Mouse (Mus musculus) thymus, postnatal 10 days (tissue): ENCODE results near the gene Slc22a13.
"Not testable (repeated sequence)": the region's sequence is repeated elsewhere in the genome, so short reads cannot be mapped to it uniquely, and the experiment has no call there.

Experiments used
- DNase-seq, 2 experiments: peaks; one replicate each; pipeline ENCODE4 v3.0.0; 2021; ENCODE audit warnings: low spot score in 2 of 2

Slc22a13 gene

GRCm38 (mm10) chr9:119208998-119209397, at the start of gene Slc22a13:
TSS of gene Slc22a13 (minus strand) at chr9:119209098.
- DNase-seq = no peak

- no peak for DNase-seq
Measured at GRCm38 (mm10) chr9:119258128-119258527, 49.2 kb upstream of the Slc22a13 start.

GRCm38 (mm10) chr9:119256161-119256560, 47.3 kb upstream of the Slc22a13 start:
- DNase-seq = no peak

GRCm38 (mm10) chr9:119255096-119255495, 46.2 kb upstream of the Slc22a13 start:
- no peak for DNase-seq

- DNase-seq = no peak
Measured at GRCm38 (mm10) chr9:119254187-119254586, 45.3 kb upstream of the Slc22a13 start.

- no peak for DNase-seq
Measured at GRCm38 (mm10) chr9:119247996-119248395, 39.1 kb upstream of the Slc22a13 start.

GRCm38 (mm10) chr9:119246826-119247225, 37.9 kb upstream of the Slc22a13 start:
- no peak for DNase-seq

GRCm38 (mm10) chr9:119243981-119244380, 35.1 kb upstream of the Slc22a13 start:
- no peak for DNase-seq

- DNase-seq = no peak
Measured at GRCm38 (mm10) chr9:119241169-119241865, 32.4 kb upstream of the Slc22a13 start.

- no peak for DNase-seq
Measured at GRCm38 (mm10) chr9:119240286-119240997, 31.5 kb upstream of the Slc22a13 start.

GRCm38 (mm10) chr9:119239274-119239673, 30.4 kb upstream of the Slc22a13 start:
- no peak for DNase-seq

- no peak for DNase-seq
Measured at GRCm38 (mm10) chr9:119238796-119239195, 29.9 kb upstream of the Slc22a13 start.

GRCm38 (mm10) chr9:119231552-119231951, 22.7 kb upstream of the Slc22a13 start:
- no peak for DNase-seq

GRCm38 (mm10) chr9:119230829-119231228, 21.9 kb upstream of the Slc22a13 start:
- no peak for DNase-seq

GRCm38 (mm10) chr9:119220249-119220648, 11.4 kb upstream of the Slc22a13 start:
- DNase-seq = no peak

GRCm38 (mm10) chr9:119219667-119220066, 10.8 kb upstream of the Slc22a13 start:
- no peak for DNase-seq

GRCm38 (mm10) chr9:119215341-119215740, 6.4 kb upstream of the Slc22a13 start:
- not testable (repeated sequence) for DNase-seq

GRCm38 (mm10) chr9:119214601-119215000, 5.7 kb upstream of the Slc22a13 start:
- no peak for DNase-seq

GRCm38 (mm10) chr9:119212996-119213395, 4.1 kb upstream of the Slc22a13 start:
- no peak for DNase-seq

- DNase-seq = no peak
Measured at GRCm38 (mm10) chr9:119207113-119207512, 1.8 kb downstream of the Slc22a13 start.

GRCm38 (mm10) chr9:119206666-119207065, 2.2 kb downstream of the Slc22a13 start:
- DNase-seq = no peak

GRCm38 (mm10) chr9:119205756-119206155, 3.1 kb downstream of the Slc22a13 start:
- DNase-seq = no peak

GRCm38 (mm10) chr9:119203617-119204016, 5.3 kb downstream of the Slc22a13 start:
- no peak for DNase-seq
